Mouse (Mus musculus): ENCODE data around the gene Phgdh.

DNA sequence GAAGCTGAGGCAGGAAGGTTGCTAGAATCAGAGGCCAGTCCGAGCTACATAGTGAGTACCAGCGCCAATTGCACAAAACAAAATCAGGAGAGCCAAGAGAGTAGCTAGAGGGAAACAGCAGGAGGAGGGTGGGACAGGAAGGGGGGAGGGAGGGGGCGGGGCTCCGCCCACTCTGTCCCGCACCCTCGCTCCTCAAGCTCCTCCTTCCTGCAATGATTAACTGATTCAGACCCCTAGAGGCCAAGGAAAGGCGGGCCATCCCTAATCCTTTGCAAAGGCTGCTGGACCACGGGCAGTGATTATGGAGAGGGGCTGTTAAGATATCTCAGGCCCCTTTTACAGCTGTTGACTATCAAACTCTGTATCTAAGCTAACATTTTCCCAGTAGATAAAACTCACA lies 8.9 kb upstream of the Phgdh start:
- TF ChIP-seq TAL1 (IDR thresholded peaks at IDR 0.05; ENCODE audit: low read length) (no peak), GATA1 (IDR thresholded peaks at IDR 0.05; ENCODE audit: low read length) (no peak)

Measured in erythroblast, embryonic 14.5 days (primary cell).